Mouse (Mus musculus): ENCODE data around the gene Gm5741. TPM values are rescaled to one million over a fixed set of nuclear protein-coding genes. Genes with fewer than 3 reads are reported as not detected.

The Gm5741 gene
- polyA plus RNA-seq, 1 experiment from 2014 or later, result not detected

DNA sequence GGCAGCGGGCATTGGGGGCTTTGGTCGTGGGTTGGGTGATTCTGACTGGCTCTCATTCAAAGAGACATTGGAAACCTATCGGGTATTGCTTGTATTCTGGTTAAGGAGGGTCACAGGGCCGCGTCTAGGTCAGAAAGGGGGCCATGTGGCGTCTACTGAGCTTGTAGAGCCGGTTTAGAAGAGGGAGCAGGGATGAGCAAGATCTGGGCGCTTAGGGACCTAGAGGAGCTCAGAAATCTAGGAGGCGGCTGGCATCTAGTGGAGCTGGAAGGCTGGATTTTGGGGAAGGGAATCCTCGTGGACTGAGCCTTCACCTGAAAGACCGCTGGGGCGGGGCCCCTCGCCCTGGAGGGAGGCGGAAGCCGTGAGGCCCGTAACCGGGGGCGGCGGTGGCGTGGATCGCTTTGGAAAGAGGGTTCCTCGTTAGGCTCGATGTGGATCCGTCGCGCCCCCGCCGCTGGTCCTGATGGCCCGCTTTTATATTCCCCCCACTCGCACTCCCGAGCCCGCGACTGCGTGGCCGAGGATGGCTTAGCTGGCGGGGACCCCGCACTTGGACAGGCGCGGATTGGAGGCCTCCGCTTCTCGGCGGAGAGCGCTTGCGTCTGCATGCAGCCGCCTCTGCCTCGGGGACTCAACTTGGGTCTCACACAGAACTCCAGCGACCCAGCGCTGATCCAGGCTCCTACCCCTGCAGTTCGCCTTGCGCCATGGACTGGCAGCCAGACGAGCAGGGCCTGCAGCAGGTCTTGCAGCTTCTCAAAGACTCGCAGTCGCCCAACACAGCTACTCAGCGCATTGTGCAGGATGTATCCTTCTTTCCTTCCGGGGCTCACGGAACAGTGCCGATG, 29.9 kb downstream of the Gm5741 start:
- no peaks in the 10 kb centered on the region for H3K27me3 ChIP-seq

DNA sequence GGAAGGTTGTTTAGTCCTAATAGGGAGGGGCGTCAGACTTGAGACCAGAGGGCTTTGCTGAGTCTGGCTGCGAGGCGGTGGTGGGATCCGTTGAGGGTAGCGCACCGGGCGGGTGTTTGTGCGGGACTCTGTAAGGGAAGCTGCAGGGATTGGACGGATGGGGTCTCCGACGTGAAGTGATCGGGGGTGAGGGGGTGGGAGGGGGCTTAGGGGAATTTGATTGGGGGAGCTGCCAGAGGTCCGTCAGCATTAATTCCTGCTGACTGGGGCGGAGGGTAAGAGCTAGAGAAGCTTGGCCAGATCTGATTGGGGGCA, 30.5 kb downstream of the Gm5741 start:
- WGBS, result 2% methylated on average over 14 of the region's 14 CpGs
- Histone ChIP-seq H3K9ac (replicated peaks) (peak overlapping the region; percentile 92), H3K4me1 (replicated peaks) (peaks cover 28% of the 10 kb centered on the region), H3K4me2 (peak overlapping the region; percentile 93), H3K27me3 (no peaks in the 10 kb centered on the region), H3K27ac (peak overlapping the region; percentile 100), H3K9me3 (no peaks in the 10 kb centered on the region), H3K36me3 (peaks cover 45% of the 10 kb centered on the region), H3K4me3 (replicated peaks) (peak overlapping the region; percentile 78)
- peak; percentile 77 for ATAC-seq (ENCODE audit: insufficient number of reproducible peaks, insufficient read depth, low FRiP score, low TSS enrichment, low read depth)

More for the DNA sequence above, 29.9 kb downstream of the Gm5741 start:
- ATAC-seq (ENCODE audit: insufficient number of reproducible peaks, insufficient read depth, low FRiP score, low TSS enrichment, low read depth), result peak; percentile 11; the same call in 1 of the 2 replicates
- H3K4me1 ChIP-seq (replicated peaks), result peaks cover 28% of the 10 kb centered on the region
- no peaks in the 10 kb centered on the region for H3K9me3 ChIP-seq
- peak overlapping the region; percentile 100 for H3K27ac ChIP-seq
- peaks cover 45% of the 10 kb centered on the region for H3K36me3 ChIP-seq
- under 1% methylated on average over 57 of the region's 57 CpGs for WGBS
- H3K9ac ChIP-seq (replicated peaks), result peak overlapping the region; percentile 92
- peak overlapping the region; percentile 93 for H3K4me2 ChIP-seq
- peak overlapping the region; percentile 78 for H3K4me3 ChIP-seq (replicated peaks)

DNA sequence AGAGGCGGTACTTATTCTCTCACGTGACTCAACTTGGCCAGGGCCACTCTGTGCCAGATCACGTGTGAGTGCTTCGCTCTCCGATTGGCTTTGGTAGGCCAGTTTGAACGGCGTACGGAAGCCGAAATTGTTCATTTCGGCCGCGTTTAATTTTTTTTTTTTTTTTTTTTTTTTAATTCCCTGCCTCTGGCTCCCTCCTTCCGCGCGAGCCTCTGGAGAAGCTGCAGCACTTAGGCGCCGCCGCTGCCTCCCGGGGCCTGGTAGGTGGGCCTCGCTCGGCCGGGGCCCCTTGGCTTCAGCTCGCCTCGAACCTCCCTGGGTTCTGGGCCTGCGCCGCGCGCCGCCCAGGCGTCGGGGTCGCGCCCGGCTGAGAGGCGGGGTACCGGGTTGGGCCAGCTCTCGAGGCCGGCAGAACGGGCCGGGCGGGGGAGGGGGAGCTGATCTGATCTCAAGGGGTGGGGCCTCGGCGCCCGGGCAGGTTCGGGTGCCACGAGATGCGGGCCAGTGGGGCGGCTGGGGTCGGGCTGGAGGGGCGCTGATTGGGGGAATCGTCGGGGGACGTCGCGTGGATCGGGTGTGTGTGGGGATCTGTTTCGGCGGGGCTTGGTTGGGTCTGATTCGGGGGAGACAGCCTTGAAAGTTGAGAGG, 30.9 kb downstream of the Gm5741 start, which contains the start of gene Tnpo2:
TSS of gene Tnpo2 (plus strand) at position 198 of the 648 bp plus-strand sequence.
- WGBS, result under 1% methylated on average over 59 of the region's 59 CpGs
- peak within 1 kb of the TSS; percentile 100 for H3K27ac ChIP-seq
- peak within 1 kb of the TSS; percentile 92 for H3K9ac ChIP-seq (replicated peaks)
- H3K9me3 ChIP-seq, result no peaks in the 10 kb centered on the region
- peaks cover 28% of the 10 kb centered on the region for H3K4me1 ChIP-seq (replicated peaks)
- H3K27me3 ChIP-seq, result no peaks in the 10 kb centered on the region
- peak; percentile 87 for ATAC-seq (ENCODE audit: insufficient number of reproducible peaks, insufficient read depth, low FRiP score, low TSS enrichment, low read depth)
- H3K4me2 ChIP-seq, result peak within 1 kb of the TSS; percentile 93
- H3K36me3 ChIP-seq, result peaks cover 45% of the 10 kb centered on the region
- peak within 1 kb of the TSS; percentile 78 for H3K4me3 ChIP-seq (replicated peaks)

DNA sequence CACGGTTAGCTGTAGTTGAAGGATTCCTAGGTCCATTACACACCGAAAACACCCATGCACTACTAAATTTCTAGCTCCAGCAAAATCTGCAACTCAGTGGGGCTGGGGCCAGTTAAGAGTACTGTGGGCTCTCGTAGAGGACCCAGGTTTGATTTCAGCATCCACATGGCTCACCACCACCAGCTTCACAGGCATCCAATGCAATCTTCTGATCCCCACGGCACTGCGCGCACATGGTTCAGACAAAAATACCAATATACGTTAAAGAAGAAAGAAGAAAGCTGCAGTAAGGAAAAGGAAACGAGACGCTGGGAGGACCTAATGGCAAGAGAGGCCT, 31.4 kb downstream of the Gm5741 start:
- peak; percentile 23; the same call in 1 of the 2 replicates for ATAC-seq (ENCODE audit: insufficient number of reproducible peaks, insufficient read depth, low FRiP score, low TSS enrichment, low read depth)
- H3K36me3 ChIP-seq, result peaks cover 45% of the 10 kb centered on the region
- under 1% methylated on average over 9 of the region's 9 CpGs for WGBS

DNA sequence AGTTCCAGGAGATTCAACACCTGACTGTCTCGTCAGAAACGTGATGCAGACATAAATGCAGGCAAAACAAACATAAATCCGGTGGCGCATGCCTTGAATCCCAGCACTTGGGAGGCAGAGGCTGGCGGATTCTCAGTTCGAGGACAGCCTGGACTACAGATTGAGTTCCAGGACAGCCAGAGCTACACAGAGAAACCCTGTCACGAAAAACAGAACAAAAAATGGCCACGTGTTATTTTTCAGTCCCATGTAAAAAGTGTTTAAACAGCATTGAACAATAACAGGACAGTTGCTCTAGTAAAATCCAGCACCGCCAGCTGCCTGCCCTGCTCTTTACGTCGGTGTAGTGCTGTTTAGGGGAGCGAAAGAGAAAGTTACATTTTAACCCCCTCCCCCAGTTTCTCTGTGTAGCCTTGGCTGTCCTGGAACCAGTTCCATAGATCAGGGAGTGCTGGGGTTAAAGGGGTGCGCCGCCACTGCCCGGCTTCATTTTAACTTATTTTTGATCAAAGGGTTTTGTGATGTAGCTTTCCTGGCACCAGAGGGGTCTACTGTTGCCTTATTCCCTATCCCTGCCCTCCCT, 32.0 kb downstream of the Gm5741 start:
- Histone ChIP-seq H3K9ac (replicated peaks) (peak overlapping the region; percentile 73), H3K9me3 (no peaks in the 10 kb centered on the region), H3K27me3 (no peaks in the 10 kb centered on the region), H3K36me3 (peaks cover 44% of the 10 kb centered on the region), H3K4me1 (replicated peaks) (peaks cover 28% of the 10 kb centered on the region), H3K4me2 (peak overlapping the region; percentile 88), H3K4me3 (replicated peaks) (peak overlapping the region; percentile 78), H3K27ac (peak overlapping the region; percentile 100)
- WGBS, result 1% methylated on average over 15 of the region's 15 CpGs
- no peak for ATAC-seq (ENCODE audit: insufficient number of reproducible peaks, insufficient read depth, low FRiP score, low TSS enrichment, low read depth)

More for the DNA sequence above, 31.4 kb downstream of the Gm5741 start:
- Histone ChIP-seq H3K27ac (peak overlapping the region; percentile 100), H3K9me3 (no peaks in the 10 kb centered on the region), H3K4me1 (replicated peaks) (peaks cover 28% of the 10 kb centered on the region), H3K27me3 (no peaks in the 10 kb centered on the region), H3K4me3 (replicated peaks) (peak overlapping the region; percentile 78), H3K9ac (replicated peaks) (peak overlapping the region; percentile 73), H3K4me2 (peak overlapping the region; percentile 88)

DNA sequence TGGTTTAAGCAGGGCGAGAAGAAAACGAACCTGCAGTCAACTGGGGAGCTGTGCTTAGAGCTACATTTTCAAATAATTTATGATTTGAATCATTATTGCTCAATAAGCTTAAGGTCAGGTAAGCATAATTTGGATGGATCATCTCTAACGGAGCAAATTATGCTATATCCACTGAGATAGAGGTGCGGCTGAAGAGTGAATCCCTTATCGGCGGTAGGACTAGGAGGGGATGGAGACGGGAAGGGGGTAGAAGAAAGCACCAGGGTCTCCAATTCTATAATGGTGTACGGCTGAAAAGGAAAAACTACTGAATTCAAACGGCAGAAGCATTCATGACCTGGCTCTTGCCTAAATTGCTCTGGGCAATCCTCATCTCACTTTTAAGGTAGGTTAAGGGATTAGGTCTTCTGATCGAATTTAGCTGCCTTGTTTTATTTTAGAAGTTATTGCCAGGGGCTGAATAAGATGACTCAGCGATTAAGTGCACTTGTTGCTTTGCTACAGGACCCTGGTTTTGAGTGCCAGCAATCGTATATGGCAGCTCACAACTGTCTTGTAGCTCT, 32.5 kb downstream of the Gm5741 start:
- Histone ChIP-seq H3K36me3 (peaks cover 44% of the 10 kb centered on the region), H3K9me3 (no peaks in the 10 kb centered on the region), H3K27me3 (no peaks in the 10 kb centered on the region), H3K9ac (replicated peaks) (peak overlapping the region; percentile 73), H3K27ac (peak overlapping the region; percentile 100), H3K4me1 (replicated peaks) (peaks cover 28% of the 10 kb centered on the region), H3K4me3 (replicated peaks) (peak overlapping the region; percentile 78), H3K4me2 (peak overlapping the region; percentile 88)
- ATAC-seq (ENCODE audit: insufficient number of reproducible peaks, insufficient read depth, low FRiP score, low TSS enrichment, low read depth), result no peak
- WGBS, result 7% methylated on average over 12 of the region's 12 CpGs

DNA sequence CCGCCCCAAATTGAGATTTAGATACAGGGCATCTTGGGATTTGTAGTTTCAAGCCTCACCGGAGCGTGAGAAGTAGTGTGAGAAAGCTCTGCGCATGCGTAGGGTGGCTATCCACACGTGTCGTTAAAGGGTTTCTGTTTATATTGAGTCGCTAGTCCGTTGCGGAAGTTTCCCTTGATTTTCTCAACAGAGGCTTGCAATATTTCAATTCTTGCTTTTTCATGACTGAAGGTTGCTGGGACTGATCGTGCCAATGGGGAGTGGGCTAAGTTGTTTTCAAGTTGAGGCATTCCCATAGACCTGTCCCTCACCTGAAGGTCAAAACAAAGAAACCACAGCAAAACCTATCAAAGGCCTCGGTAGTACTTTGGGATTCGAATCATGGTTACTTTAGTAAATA, 33.0 kb downstream of the Gm5741 start:
- ATAC-seq (ENCODE audit: insufficient number of reproducible peaks, insufficient read depth, low FRiP score, low TSS enrichment, low read depth), result no peak
- Histone ChIP-seq H3K4me1 (replicated peaks) (peaks cover 28% of the 10 kb centered on the region), H3K9ac (replicated peaks) (peak overlapping the region; percentile 73; the same call in 1 of the 2 replicates), H3K27ac (peak overlapping the region; percentile 100), H3K9me3 (no peaks in the 10 kb centered on the region), H3K4me3 (replicated peaks) (peak overlapping the region; percentile 78), H3K36me3 (peaks cover 44% of the 10 kb centered on the region), H3K4me2 (peak overlapping the region; percentile 88), H3K27me3 (no peaks in the 10 kb centered on the region)
- WGBS, result 6% methylated on average over 12 of the region's 13 CpGs

DNA sequence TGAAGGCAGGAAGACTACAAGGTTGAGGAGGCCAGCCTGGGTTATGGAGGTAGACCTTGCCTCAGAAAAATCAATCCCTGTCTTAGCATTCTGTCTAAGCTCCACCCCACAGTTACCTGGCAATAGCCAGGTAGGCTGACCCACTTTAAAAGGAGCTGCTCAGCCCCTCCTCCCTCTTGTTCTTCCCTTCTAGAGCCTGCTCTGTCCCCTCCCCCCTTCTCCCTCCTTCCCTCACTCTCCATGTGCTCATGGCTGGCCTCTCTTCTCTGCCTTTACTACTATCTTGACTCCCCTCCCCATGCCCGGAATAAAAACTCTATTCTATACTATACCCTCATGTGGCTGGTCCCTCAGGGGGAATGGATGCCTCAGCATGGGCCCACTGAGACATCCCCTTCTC, 33.9 kb downstream of the Gm5741 start:
- no peak overlapping the region for H3K27ac ChIP-seq
- no peak overlapping the region for H3K9ac ChIP-seq (replicated peaks)
- no peaks in the 10 kb centered on the region for H3K27me3 ChIP-seq
- no peak overlapping the region for H3K4me3 ChIP-seq (replicated peaks)
- peaks cover 51% of the 10 kb centered on the region for H3K36me3 ChIP-seq
- 38% methylated on average over 1 of the region's 1 CpGs for WGBS
- no peaks in the 10 kb centered on the region for H3K9me3 ChIP-seq
- H3K4me1 ChIP-seq (replicated peaks), result peaks cover 29% of the 10 kb centered on the region
- ATAC-seq (ENCODE audit: insufficient number of reproducible peaks, insufficient read depth, low FRiP score, low TSS enrichment, low read depth), result no peak
- H3K4me2 ChIP-seq, result no peak overlapping the region

DNA sequence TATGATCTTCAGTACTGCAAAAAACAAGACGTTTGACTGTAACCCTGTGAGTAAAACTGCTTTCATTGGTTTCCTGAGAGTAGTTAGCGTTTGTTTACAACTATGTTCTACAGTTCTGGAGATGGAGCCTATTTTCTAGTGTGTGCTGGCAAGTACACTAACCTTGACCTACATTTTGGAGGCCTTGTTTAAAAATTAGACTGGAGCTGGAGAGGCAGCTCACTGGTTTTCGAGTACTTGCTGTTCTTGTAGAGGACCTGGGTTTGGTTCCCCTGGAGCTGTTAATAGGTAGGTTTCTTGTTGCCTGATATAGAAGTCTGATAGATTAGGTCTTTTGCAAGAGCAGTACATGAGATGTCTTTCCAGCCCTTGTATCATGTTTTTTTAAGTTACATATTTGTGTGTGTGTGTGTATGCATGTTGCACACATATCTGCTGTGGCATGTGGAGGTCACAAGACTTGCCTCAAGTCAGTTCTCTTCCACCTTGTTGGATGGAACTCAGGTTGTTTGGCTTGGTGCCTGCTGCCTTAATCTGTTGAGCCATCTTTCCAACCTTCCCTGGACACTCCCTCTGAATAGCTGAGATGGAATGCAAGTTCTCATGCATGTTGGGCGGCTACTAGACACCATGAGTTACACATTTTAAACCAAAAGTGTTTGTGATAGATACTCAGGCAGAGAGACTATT, 35.0 kb downstream of the Gm5741 start:
- H3K4me1 ChIP-seq (replicated peaks), result peaks cover 33% of the 10 kb centered on the region
- H3K4me3 ChIP-seq (replicated peaks), result no peak overlapping the region
- WGBS, result 85% methylated on average over 4 of the region's 4 CpGs
- H3K9ac ChIP-seq (replicated peaks), result no peak overlapping the region
- H3K4me2 ChIP-seq, result no peak overlapping the region
- no peaks in the 10 kb centered on the region for H3K9me3 ChIP-seq
- ATAC-seq (ENCODE audit: insufficient number of reproducible peaks, insufficient read depth, low FRiP score, low TSS enrichment, low read depth), result no peak
- H3K27ac ChIP-seq, result no peak overlapping the region
- no peaks in the 10 kb centered on the region for H3K27me3 ChIP-seq
- H3K36me3 ChIP-seq, result peaks cover 51% of the 10 kb centered on the region

DNA sequence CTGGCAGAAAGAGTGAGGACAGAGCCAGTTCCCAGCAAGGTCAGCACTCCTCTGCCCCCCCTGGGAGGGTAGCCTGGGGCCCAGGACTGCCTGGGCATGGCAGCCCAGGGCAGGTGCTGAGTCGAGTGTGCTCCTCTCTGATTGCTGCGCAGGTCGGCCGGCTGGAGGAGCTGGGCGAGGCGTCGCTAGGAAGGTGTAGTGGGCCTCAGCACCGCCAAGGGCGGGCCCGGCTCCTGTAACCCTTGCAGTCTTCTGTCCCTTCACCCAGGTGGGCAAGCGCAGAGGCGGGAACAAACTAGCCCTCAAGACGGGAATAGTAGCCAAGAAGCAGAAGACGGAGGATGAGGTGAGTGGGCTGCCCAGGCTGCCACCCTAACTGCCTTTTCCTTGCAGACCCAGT, 38.5 kb downstream of the Gm5741 start:
- Histone ChIP-seq H3K4me2 (peak overlapping the region; percentile 97; the same call in 1 of the 2 replicates), H3K4me1 (replicated peaks) (peaks cover 33% of the 10 kb centered on the region), H3K4me3 (replicated peaks) (peak overlapping the region; percentile 9; the same call in 1 of the 2 replicates), H3K9me3 (no peaks in the 10 kb centered on the region), H3K9ac (replicated peaks) (peak overlapping the region; percentile 98; the same call in 1 of the 2 replicates), H3K36me3 (peaks cover 51% of the 10 kb centered on the region), H3K27me3 (no peaks in the 10 kb centered on the region), H3K27ac (no peak overlapping the region)
- 89% methylated on average over 14 of the region's 14 CpGs for WGBS
- no peak for ATAC-seq (ENCODE audit: insufficient number of reproducible peaks, insufficient read depth, low FRiP score, low TSS enrichment, low read depth)

Data from limb, embryonic 12.5 days (tissue).